Mouse (Mus musculus): ENCODE results near the gene Ppp2r5b. TPM values are rescaled to one million over a fixed set of nuclear protein-coding genes. Genes with fewer than 3 reads are reported as not detected.

The Ppp2r5b gene
- 10 to 100 TPM; 35.6 to 37.7 TPM for total RNA-seq (2021)
- long read RNA-seq, experiment 1, transcript Ppp2r5b-201 (14 exons, 2,742 nt), result major isoform, 101 of 116 reads
- long read RNA-seq, experiment 1, partial matches to known transcripts, result 6 of 116 reads
- long read RNA-seq, experiment 1, other reads (novel, unspliced or antisense), result 9 of 116 reads
- long read RNA-seq, experiment 2, transcript Ppp2r5b-201 (14 exons, 2,742 nt), result major isoform, 82 of 100 reads
- long read RNA-seq, experiment 2, partial matches to known transcripts, result 5 of 100 reads
- long read RNA-seq, experiment 2, other reads (novel, unspliced or antisense), result 13 of 100 reads

- peak; percentile 74 for TF ChIP-seq CTCF (IDR thresholded peaks at IDR 0.05)
- DNase-seq, result peak; percentile 97
- intact Hi-C loops (cut with DNase I), result loop anchor here (2.0 kb wide), 1 partner anchor 95 kb away; the partner anchor contains the start of genes Arl2 and Batf2
- peak within 1 kb of the TSS; percentile 100 for H3K27ac ChIP-seq
- H3K4me3 ChIP-seq, result peak within 1 kb of the TSS; percentile 93
Measured at GRCm38 (mm10) chr19:6235084-6236052, at the start of gene Ppp2r5b. Gene Ppp2r5b (minus strand): TSS chr19:6235872.

GRCm38 (mm10) chr19:6285226-6285625, 49.6 kb upstream of the Ppp2r5b start:
- intact Hi-C loops (cut with DNase I), result no loop called here
- no peak for DNase-seq
- no peak for TF ChIP-seq CTCF (IDR thresholded peaks at IDR 0.05)
- Histone ChIP-seq H3K27ac (peak overlapping the region; percentile 88), H3K4me3 (peak overlapping the region; percentile 55)

- DNase-seq, result no peak
- Histone ChIP-seq H3K4me3 (peak overlapping the region; percentile 55), H3K27ac (peak overlapping the region; percentile 88)
- no peak for TF ChIP-seq CTCF (IDR thresholded peaks at IDR 0.05)
- intact Hi-C loops (cut with DNase I), result no loop called here
Measured at GRCm38 (mm10) chr19:6284502-6284901, 48.8 kb upstream of the Ppp2r5b start.

- no peak for DNase-seq
- Histone ChIP-seq H3K4me3 (no peak overlapping the region; the same call in none of the 2 replicates), H3K27ac (peak overlapping the region; percentile 88)
- TF ChIP-seq CTCF (IDR thresholded peaks at IDR 0.05), result no peak
- intact Hi-C loops (cut with DNase I), result no loop called here
Measured at GRCm38 (mm10) chr19:6283001-6283400, 47.3 kb upstream of the Ppp2r5b start.

GRCm38 (mm10) chr19:6281122-6282020, 45.7 kb upstream of the Ppp2r5b start:
- H3K27ac ChIP-seq, result peak overlapping the region; percentile 97
- intact Hi-C loops (cut with DNase I), result no loop called here
- H3K4me3 ChIP-seq, result peak overlapping the region; percentile 98

GRCm38 (mm10) chr19:6280554-6280953, 44.9 kb upstream of the Ppp2r5b start:
- H3K27ac ChIP-seq, result peak overlapping the region; percentile 97
- no peak for TF ChIP-seq CTCF (IDR thresholded peaks at IDR 0.05)
- peak overlapping the region; percentile 98 for H3K4me3 ChIP-seq
- intact Hi-C loops (cut with DNase I), result no loop called here
- no peak for DNase-seq

More at GRCm38 (mm10) chr19:6281122-6282020, 45.7 kb upstream of the Ppp2r5b start:
- no peak for TF ChIP-seq CTCF (IDR thresholded peaks at IDR 0.05)
- no peak for DNase-seq

GRCm38 (mm10) chr19:6279481-6280144, 43.9 kb upstream of the Ppp2r5b start:
- no peak for DNase-seq
- Histone ChIP-seq H3K27ac (peak overlapping the region; percentile 97), H3K4me3 (peak overlapping the region; percentile 98)
- no peak for TF ChIP-seq CTCF (IDR thresholded peaks at IDR 0.05)
- intact Hi-C loops (cut with DNase I), result no loop called here

GRCm38 (mm10) chr19:6278439-6279073, 42.9 kb upstream of the Ppp2r5b start:
- Histone ChIP-seq H3K27ac (peak overlapping the region; percentile 97), H3K4me3 (peak overlapping the region; percentile 98)
- TF ChIP-seq CTCF (IDR thresholded peaks at IDR 0.05), result no peak
- intact Hi-C loops (cut with DNase I), result no loop called here
- DNase-seq, result no peak

GRCm38 (mm10) chr19:6277661-6278438, 42.2 kb upstream of the Ppp2r5b start:
- Histone ChIP-seq H3K4me3 (peak overlapping the region; percentile 98), H3K27ac (peak overlapping the region; percentile 97)
- DNase-seq, result peak; percentile 86
- intact Hi-C loops (cut with DNase I), result loop anchor here (2.0 kb wide), 1 partner anchor 27 kb away; no protein-coding TSS in a partner anchor
- TF ChIP-seq CTCF (IDR thresholded peaks at IDR 0.05), result no peak
